Mouse (Mus musculus) heart, embryonic 15.5 days (tissue): ENCODE results near the gene Aamp. TPM values are rescaled to one million over a fixed set of nuclear protein-coding genes. Genes with fewer than 3 reads are reported as not detected.

Experiments
- ATAC-seq: fragments of 200-750 bp; cut with Nextera tagmentation; replicated peaks from 2 replicates; pipeline ENCODE4 v1.8.0; 2017; ENCODE audit warnings: low read depth, moderate TSS enrichment; ENCODE audit not compliant: insufficient number of reproducible peaks, insufficient read depth, low FRiP score
- H3K27ac ChIP-seq: fragments of 300-500 bp; sonication (generic); 2 replicates; pipeline ENCODE4 v1.5.1; 2015; ENCODE audit warnings: mild to moderate bottlenecking, inconsistent platforms
- H3K27me3 ChIP-seq: fragments of 300-500 bp; sonication (generic); 2 replicates; pipeline ENCODE4 v1.6.1; 2015; ENCODE audit warnings: inconsistent platforms
- H3K36me3 ChIP-seq: fragments of 300-500 bp; sonication (generic); 2 replicates; pipeline ENCODE4 v1.6.1; 2015; ENCODE audit warnings: mild to moderate bottlenecking, inconsistent platforms
- H3K4me1 ChIP-seq: fragments of 300-500 bp; sonication (generic); replicated peaks from 2 replicates; pipeline ENCODE4 v1.6.1; 2015; ENCODE audit warnings: inconsistent platforms
- H3K4me2 ChIP-seq: fragments of 300-500 bp; sonication (generic); 2 replicates; pipeline ENCODE4 v1.6.1; 2015; ENCODE audit warnings: inconsistent platforms, mild to moderate bottlenecking, moderate library complexity
- H3K4me3 ChIP-seq: fragments of 300-500 bp; sonication (generic); 2 replicates; pipeline ENCODE4 v1.5.1; 2015; ENCODE audit warnings: mild to moderate bottlenecking, inconsistent platforms
- H3K9ac ChIP-seq: fragments of 300-500 bp; sonication (generic); 2 replicates; pipeline ENCODE4 v1.6.1; 2015; ENCODE audit warnings: mild to moderate bottlenecking, inconsistent platforms
- H3K9me3 ChIP-seq: fragments of 300-500 bp; sonication (generic); replicated peaks from 2 replicates; pipeline ENCODE4 v1.6.1; 2016; ENCODE audit warnings: inconsistent platforms
- WGBS: fragments of 180-500 bp; shearing (Covaris S2); methylation state at CpG from one replicate; pipeline ENCODE4 v1.1.7; 2015; ENCODE audit warnings: mixed read lengths; 5-methylcytosine and 5-hydroxymethylcytosine counted together
- polyA plus RNA-seq: library from polyadenylated mRNA; unstranded; fragments of >200 nt; fragmentation: Nextera tagmentation; extraction: Ambion mirVana; gene quantifications from 2 replicates; pipeline ENCODE4 v1.2.1, GENCODE M21; 2015

The Aamp gene
- polyA plus RNA-seq, 1 experiment from 2014 or later, result 168 TPM

DNA sequence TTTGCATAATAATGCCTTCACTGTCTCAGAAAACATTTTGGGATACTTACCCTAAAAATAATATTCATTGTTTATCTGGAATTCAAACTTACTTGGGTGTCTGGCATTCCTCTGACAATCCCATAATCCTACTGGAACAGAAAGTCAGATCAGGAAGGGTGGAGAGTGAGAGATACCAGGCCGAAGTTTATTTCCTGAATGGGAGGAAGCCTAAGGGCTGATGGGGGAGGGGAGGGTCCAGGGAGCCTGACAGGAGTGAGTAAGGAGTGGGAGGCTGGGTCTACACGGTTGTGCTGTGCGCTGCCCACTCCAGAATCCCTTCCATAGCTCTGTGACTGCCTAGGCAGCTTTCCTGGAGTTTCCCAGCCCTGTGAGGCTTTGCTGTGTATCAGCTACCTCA lies 25.2 kb upstream of the Aamp start:
- ATAC-seq, result peak; percentile 53

DNA sequence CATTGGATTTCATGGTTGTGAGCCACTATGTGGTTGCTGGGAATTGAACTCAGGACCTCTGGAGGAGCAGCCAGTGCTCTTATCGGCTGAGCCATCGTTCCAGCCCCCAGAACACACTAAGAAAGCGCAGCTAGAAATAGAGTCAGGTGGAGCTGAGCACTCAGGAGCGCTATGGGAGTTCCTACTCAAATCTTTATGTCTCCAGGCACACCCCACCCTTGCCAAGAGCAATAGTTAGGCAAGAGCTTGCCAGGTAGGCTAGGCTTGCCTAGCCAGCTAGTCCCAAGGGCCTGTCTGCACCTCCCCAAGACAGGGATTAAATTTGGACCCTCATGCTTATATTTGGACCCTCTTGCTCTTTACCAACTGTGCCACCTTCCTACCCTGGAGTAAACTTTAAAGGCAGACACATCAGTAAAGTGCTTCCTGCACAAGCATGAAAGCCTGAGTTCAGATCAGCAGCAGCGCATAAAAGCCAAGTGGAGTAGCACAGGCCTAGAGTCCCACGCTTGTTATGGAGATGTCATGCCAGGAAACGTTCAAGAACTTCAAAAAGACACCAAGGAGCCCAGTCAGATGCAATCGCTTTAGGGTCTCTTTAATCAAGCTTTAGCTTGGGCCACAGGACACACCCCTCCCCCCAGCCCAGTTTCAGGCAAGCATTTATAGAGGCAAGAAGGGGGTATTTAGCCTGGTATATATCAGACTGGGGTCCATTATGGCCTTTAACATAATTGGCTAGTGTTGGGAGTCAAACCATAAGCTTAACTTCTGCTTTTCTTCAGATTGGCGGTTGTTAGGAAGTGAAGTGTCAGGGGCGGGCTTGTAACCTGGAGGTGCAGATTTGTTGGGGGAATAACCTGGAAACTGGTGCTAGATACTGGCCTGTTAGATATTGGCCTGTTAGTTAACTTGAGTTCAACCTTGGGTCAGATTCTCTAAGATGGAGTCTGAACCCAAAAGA lies 23.7 kb upstream of the Aamp start:
- Histone ChIP-seq H3K27ac (peak overlapping the region; percentile 6; the same call in 1 of the 2 replicates), H3K9me3 (no peaks in the 10 kb centered on the region), H3K27me3 (no peaks in the 10 kb centered on the region), H3K9ac (no peak overlapping the region), H3K4me2 (no peak overlapping the region), H3K4me3 (no peak overlapping the region), H3K4me1 (peaks cover 32% of the 10 kb centered on the region), H3K36me3 (no peaks in the 10 kb centered on the region)
- 75% methylated on average over 10 of the region's 10 CpGs for WGBS
- ATAC-seq, result no peak

More for the DNA sequence above, 25.2 kb upstream of the Aamp start:
- peak overlapping the region; percentile 79 for H3K27ac ChIP-seq
- peaks cover 32% of the 10 kb centered on the region for H3K4me1 ChIP-seq
- 0 out of 2 replicates have a peak overlapping the region, but pooled peaks have one; percentile 7 for H3K9ac ChIP-seq
- no peaks in the 10 kb centered on the region for H3K36me3 ChIP-seq
- peak overlapping the region; percentile 26; the same call in 1 of the 2 replicates for H3K4me2 ChIP-seq
- H3K9me3 ChIP-seq, result no peaks in the 10 kb centered on the region
- no peak overlapping the region for H3K4me3 ChIP-seq
- 21% methylated on average over 3 of the region's 3 CpGs for WGBS
- H3K27me3 ChIP-seq, result no peaks in the 10 kb centered on the region

DNA sequence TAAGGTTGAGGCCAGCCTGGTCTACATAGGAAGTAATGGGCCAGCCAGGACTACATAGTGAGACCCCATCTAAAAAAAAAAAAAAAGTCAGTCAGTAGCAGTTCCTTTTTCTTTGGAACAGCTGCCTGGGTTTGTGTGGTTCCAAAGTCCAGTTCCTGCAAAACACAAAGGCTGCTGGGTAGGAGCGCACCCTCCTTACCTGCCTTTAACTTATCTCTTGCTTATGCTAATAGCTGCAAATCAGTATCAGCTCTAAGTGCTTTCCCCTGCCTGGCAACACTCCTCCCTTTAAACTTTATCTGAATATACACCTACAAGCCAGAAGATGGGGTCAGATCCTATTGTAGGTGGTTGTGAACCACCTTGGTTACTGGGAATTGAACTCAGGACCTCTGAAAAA lies 22.6 kb upstream of the Aamp start:
- H3K27me3 ChIP-seq, result no peaks in the 10 kb centered on the region
- no peak overlapping the region for H3K27ac ChIP-seq
- H3K9me3 ChIP-seq, result no peaks in the 10 kb centered on the region
- H3K9ac ChIP-seq, result no peak overlapping the region
- H3K4me1 ChIP-seq, result peaks cover 32% of the 10 kb centered on the region
- WGBS, result 100% methylated on average over 1 of the region's 1 CpGs
- no peak for ATAC-seq
- H3K4me2 ChIP-seq, result no peak overlapping the region
- no peak overlapping the region for H3K4me3 ChIP-seq
- H3K36me3 ChIP-seq, result no peaks in the 10 kb centered on the region

DNA sequence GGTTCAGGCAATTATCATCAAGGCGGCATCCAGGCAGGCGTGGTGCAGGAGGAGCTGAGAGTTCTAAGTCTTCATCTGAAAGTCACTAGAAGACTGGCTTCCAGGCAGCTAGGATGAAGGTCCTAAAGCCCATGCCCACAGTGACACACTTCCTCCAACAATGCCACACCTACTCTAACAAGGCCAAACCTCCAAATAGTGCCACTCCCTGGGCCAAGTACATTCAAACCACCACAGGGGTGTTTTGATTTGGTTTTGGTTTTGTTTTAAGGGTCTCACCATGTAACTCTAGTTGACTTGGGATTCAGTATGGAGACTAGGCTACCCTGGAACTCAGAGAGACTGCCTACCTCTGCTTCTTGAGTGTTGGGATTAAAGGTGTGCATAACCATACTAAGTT lies 21.0 kb upstream of the Aamp start, which contains the start of gene Tmbim1:
Gene Tmbim1 (minus strand): TSS at position 101 of the 400 bp plus-strand sequence.
- 96% methylated on average over 2 of the region's 2 CpGs for WGBS
- H3K4me2 ChIP-seq, result peak within 1 kb of the TSS; percentile 75
- no peaks in the 10 kb centered on the region for H3K27me3 ChIP-seq
- no peaks in the 10 kb centered on the region for H3K36me3 ChIP-seq
- H3K9me3 ChIP-seq, result no peaks in the 10 kb centered on the region
- peak within 1 kb of the TSS; percentile 91 for H3K27ac ChIP-seq
- peak within 1 kb of the TSS; percentile 88; the same call in 1 of the 2 replicates for H3K9ac ChIP-seq
- ATAC-seq, result no peak
- H3K4me3 ChIP-seq, result peak within 1 kb of the TSS; percentile 76
- peaks cover 45% of the 10 kb centered on the region for H3K4me1 ChIP-seq

DNA sequence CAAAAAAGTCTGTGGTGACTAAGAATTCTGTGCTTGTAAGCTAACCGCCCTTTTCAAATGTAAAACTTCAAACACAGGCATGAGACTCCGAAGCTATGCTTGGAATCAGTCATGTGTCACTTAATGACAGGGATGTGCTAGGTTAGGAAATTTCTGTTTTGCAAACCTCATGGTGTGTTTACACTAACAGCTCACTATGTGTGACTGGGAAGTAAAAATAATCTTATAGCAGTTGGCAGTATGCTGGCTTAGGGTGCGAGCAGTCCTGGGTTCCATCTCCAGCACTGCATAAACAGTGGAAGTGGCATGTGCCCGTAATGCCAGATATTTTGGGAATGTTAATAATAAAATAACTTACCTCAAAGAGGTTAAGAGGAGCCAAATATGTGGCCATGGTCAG lies 20.4 kb upstream of the Aamp start:
- WGBS, result 59% methylated on average over 4 of the region's 4 CpGs
- H3K4me2 ChIP-seq, result no peak overlapping the region
- H3K4me3 ChIP-seq, result no peak overlapping the region
- ATAC-seq, result no peak
- no peaks in the 10 kb centered on the region for H3K9me3 ChIP-seq
- H3K27ac ChIP-seq, result no peak overlapping the region
- no peaks in the 10 kb centered on the region for H3K36me3 ChIP-seq
- H3K27me3 ChIP-seq, result no peaks in the 10 kb centered on the region
- no peak overlapping the region for H3K9ac ChIP-seq
- peaks cover 49% of the 10 kb centered on the region for H3K4me1 ChIP-seq

DNA sequence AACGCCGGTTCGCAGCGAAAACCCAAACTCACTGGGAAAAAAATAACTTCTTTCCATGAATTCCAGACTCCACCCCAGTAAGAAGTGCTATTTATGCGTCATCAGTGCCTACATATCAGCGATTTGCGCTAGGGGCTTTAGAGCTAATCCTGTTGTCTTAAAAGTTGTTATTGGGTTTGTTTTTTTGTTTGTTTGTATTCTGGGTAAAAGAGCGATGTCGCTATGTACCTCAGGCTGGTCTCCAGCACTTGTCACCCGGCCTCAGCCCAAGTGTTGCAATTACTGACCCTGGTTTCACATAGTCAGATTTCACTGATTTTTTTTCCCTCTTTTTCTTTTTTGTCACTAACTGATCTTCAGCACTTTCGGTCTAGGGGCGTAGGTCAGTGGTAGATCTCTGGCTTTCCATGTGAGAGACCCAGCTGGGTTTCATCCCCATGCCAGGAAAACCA lies 19.8 kb upstream of the Aamp start:
- Histone ChIP-seq H3K9ac (peak overlapping the region; percentile 88), H3K9me3 (no peaks in the 10 kb centered on the region), H3K4me2 (peak overlapping the region; percentile 75), H3K27ac (peak overlapping the region; percentile 91), H3K27me3 (no peaks in the 10 kb centered on the region), H3K4me3 (peak overlapping the region; percentile 76), H3K36me3 (no peaks in the 10 kb centered on the region), H3K4me1 (peaks cover 50% of the 10 kb centered on the region)
- 7% methylated on average over 12 of the region's 12 CpGs for WGBS
- ATAC-seq, result peak; percentile 10; the same call in 1 of the 2 replicates

DNA sequence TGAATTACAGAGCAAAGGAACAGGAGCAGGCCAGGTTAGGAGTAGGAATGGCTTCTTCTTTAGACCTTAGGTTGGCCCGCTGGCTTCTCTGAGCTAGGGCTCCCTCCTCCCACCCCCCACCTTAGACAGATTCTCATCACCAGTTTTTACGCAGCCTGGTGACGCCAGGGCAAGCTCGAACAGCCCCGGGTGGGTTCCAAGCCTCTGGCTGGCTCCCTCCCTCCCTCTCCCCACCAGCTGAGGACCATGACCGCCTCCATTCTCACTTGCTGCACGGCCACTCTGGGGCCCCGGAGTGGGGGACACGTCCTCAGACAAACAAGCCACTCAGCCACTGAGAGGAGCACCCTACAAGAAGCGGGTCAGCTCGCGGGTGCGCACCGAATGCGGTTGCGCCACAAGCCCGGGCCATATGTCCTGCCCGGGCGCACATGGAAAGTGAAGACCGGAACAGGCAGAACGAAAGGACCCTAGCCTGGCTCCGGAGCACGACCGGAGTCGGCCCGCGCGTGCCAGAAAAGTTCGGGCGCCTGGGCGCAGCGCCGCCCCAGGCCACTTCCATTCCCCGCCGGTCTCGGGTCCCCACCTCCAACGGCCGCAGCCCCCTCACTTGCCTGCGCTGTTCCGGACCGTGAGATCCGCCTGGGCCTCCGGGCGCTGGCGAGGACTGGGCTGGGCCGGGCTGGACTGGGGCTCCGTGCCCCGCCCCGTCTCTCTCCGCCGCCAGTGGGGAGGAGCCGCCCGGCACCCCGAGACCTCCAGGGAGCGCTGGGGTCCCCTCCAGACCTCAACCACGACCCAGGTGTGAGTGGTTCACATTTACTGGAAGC lies 19.2 kb upstream of the Aamp start:
- under 1% methylated on average over 56 of the region's 56 CpGs for WGBS
- peak overlapping the region; percentile 75 for H3K4me2 ChIP-seq
- no peaks in the 10 kb centered on the region for H3K36me3 ChIP-seq
- H3K4me3 ChIP-seq, result peak overlapping the region; percentile 76
- H3K9me3 ChIP-seq, result no peaks in the 10 kb centered on the region
- peak; percentile 87 for ATAC-seq
- H3K9ac ChIP-seq, result peak overlapping the region; percentile 88
- peaks cover 54% of the 10 kb centered on the region for H3K4me1 ChIP-seq
- no peaks in the 10 kb centered on the region for H3K27me3 ChIP-seq
- peak overlapping the region; percentile 91 for H3K27ac ChIP-seq

DNA sequence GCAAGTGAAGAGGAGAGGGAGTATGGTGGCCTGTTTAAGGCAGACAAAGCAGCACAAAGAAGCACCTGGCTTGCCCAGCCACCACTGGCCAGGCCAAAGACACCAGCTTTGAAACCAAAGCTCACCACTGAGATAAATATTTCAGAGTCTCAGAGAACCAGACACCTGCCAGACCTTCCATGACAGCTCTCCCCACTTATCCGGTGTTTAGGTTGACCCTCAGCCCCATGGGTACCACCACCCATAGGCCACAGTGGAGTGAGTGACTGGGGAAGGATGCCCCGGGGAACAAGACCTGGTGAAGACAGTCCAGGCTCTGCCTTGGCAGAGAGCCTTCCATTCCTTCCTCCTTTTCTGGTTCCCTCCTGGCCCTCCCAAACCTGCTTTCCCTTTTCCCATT lies 18.3 kb upstream of the Aamp start:
- peaks cover 63% of the 10 kb centered on the region for H3K4me1 ChIP-seq

DNA sequence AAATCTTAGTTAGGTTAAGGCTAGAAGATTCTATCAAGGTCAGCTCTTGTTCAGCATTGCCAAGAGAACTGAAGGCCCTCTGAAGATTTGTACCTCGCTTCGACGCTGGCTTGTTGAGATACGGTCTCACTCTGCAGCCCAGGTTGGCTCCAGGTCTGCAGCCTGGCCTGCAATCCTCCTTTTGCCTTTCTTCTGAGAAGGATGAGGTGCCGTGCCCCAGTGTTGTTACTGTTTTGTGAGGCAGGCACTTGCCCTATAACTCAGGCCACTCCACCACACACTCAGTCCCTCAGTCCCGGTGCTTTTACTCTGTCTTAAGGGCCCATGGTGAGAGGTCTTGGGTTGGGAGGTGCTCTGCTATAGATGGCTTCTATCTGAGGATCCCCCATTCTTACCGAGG lies 17.7 kb upstream of the Aamp start:
- H3K9ac ChIP-seq, result no peak overlapping the region
- no peaks in the 10 kb centered on the region for H3K9me3 ChIP-seq
- no peaks in the 10 kb centered on the region for H3K27me3 ChIP-seq
- no peak overlapping the region for H3K27ac ChIP-seq
- H3K4me3 ChIP-seq, result no peak overlapping the region
- 86% methylated on average over 7 of the region's 7 CpGs for WGBS
- H3K4me2 ChIP-seq, result peak overlapping the region; percentile 75
- no peak for ATAC-seq
- no peaks in the 10 kb centered on the region for H3K36me3 ChIP-seq
- H3K4me1 ChIP-seq, result peaks cover 69% of the 10 kb centered on the region

More for the DNA sequence above, 18.3 kb upstream of the Aamp start:
- H3K4me2 ChIP-seq, result peak overlapping the region; percentile 75
- 69% methylated on average over 2 of the region's 2 CpGs for WGBS
- no peaks in the 10 kb centered on the region for H3K27me3 ChIP-seq
- peak overlapping the region; percentile 91; the same call in 1 of the 2 replicates for H3K27ac ChIP-seq
- H3K9ac ChIP-seq, result peak overlapping the region; percentile 18; the same call in 1 of the 2 replicates
- no peaks in the 10 kb centered on the region for H3K9me3 ChIP-seq
- no peak for ATAC-seq
- H3K4me3 ChIP-seq, result peak overlapping the region; percentile 76
- no peaks in the 10 kb centered on the region for H3K36me3 ChIP-seq

DNA sequence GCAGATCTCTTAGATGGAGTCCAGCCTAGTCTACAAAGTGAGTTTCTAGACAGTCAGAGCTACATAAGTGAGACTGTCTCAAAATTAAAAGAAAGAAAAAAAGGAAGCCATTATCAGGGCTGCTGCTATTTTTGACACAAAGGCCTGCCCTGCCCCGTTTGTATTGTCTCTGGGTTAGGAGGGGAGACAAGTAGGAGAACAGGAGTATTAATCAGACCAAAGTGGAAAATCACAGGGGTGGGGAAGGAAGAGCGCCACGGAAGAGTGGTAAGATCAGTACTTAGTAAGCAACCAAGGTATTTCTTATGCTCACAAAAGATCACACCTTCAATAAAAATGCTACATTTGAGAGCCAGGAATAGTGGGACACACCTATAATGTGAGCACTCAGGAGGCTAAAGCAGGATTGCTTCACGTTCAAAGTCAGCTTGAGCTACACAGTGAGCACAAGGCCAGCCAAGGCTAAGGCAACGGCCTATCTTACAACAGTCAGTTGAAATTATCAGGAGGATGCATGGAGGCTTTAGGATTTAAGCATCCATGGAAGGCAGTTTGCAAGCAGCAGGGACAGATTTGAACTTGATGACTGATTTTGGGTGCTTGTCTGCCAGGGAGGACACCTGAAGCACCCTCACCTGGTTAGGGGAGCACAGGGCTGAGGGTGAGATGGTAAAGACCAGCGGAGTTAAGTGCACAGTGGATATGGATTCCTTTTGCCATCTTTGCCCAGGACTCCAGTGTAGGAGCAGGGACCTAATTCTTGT lies 16.0 kb upstream of the Aamp start:
- Histone ChIP-seq H3K9me3 (no peaks in the 10 kb centered on the region), H3K9ac (no peak overlapping the region), H3K4me2 (peak overlapping the region; percentile 6; the same call in 1 of the 2 replicates), H3K27me3 (no peaks in the 10 kb centered on the region), H3K36me3 (no peaks in the 10 kb centered on the region), H3K27ac (peak overlapping the region; percentile 68), H3K4me3 (no peak overlapping the region), H3K4me1 (peaks cover 79% of the 10 kb centered on the region)
- no peak for ATAC-seq
- WGBS, result 51% methylated on average over 6 of the region's 6 CpGs
